Mouse (Mus musculus) kidney, postnatal 10 days (tissue): ENCODE data around the gene Atp6v1g3.

Source experiments
- DNase-seq: peaks from one replicate; pipeline ENCODE4 v3.0.0; 2021; ENCODE audit warnings: mixed read lengths

Atp6v1g3 gene

DNA sequence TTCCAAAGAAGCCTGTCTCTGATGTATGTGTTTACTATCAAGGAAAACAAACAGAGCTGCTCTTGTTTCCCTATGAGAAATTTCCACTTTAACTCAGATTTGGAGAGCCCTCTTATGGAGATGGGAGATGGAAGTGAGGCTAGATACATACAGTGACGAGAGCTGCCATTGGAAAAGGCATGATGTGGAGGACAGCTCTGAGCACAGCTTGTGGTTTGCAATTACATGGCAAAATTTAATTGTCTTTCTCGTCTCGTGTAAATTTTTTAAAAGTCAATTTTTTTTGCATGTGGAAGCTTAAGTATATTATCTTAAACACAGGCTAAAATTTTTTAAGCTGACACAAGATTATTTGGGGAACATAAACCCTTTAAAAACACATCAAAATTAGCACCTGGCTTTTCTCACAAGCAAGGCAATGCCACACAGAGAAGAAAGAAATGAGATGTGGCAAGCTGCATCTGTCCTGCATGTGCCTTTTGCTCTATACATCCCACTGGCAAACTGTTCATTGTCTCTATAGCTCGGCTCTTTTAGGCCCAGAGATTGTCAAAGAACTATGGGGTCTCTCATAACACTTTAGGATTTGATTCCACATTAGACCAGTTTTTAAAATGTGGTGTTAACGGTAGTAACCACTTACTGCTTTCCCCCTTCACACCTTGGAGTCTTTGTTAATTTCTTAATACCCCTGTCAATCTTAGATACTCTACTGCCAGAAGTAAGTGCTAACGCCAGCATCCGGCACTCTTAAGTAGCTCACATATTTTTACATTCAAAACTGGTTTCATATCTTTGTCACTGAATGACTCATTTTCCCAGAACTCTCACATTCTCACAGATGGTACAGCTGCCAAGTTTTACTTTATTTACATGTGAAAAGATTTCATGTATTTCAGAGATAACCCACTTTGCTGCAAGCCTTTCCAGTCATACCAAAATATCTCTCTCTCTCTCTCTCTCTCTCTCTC lies 16.2 kb downstream of the Atp6v1g3 start:
- DNase-seq: no peak

DNA sequence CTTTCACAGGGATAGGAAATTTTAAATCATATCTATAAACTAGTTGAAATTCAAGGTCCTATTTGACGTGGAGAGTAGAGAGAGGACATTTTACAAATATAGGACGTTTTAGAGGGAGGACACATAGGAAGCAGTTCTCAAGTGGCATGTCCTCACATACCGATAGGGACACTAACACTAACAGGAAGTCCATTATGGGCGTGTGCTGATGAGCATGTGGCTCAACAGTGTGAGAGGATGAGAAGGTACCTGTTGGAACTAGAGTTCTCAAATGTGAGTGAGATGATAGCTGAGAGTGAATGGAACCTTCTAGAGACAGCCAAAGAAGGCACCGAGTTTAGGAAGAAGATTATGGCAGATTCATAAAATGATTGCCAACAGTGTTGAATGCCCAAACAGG lies 17.9 kb downstream of the Atp6v1g3 start:
- DNase-seq: no peak

DNA sequence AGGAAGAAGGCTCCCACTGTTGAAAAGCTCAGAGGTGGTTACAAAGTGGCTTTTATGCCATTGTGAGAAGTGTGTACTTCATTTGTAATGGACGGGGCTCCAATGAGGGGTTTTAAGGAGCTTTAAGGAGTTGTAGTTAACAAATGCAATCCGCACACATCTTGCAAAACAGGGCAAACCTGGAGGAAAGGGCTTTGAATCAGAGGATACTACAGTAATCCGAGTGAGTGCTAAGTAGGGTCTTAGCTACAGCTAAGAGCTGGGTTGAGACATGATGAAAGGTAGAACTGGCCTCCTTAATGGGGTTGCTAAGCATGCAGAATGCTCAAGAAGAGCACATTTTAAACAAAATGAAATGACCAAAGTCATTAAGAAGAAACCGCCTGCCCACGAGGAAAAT lies 20.9 kb downstream of the Atp6v1g3 start:
- no peak for DNase-seq

DNA sequence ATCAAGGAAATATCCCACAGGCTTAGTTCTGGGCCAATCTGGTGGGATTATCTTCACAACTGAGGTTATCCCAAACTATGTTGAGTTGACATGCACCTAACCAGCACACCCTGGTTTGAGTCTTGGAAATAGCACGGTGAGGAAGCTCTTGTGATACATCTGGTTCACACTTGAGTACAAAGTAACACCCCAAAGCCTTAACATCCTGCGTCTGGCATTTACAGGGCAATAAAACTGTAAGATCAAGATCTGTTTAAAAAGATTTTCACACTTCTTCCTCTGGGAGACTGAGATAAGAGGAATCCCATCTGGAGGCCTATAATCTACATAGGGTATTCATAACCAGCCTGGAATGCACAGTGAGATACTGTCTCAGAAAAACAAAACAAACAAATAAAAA lies 24.6 kb downstream of the Atp6v1g3 start:
- no peak for DNase-seq

DNA sequence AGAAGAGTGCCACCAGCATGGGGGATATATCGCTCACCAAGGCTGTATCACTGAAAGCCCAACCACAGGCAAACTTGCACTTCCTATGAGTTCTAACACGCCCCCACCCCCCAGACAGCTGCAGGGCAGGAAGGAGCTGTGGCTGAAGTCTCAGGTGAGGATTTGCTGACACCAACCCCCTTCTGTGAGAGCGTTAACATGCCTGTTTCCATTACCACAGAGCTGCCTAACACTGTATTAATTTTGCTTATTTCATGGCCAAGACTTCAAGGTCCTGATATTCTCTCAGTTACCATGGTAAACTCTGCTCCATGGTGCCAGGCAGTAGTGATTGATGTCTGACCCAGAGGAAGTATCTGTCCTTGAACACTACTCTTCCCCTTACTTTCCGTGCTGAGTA lies 26.0 kb downstream of the Atp6v1g3 start:
- no peak for DNase-seq

DNA sequence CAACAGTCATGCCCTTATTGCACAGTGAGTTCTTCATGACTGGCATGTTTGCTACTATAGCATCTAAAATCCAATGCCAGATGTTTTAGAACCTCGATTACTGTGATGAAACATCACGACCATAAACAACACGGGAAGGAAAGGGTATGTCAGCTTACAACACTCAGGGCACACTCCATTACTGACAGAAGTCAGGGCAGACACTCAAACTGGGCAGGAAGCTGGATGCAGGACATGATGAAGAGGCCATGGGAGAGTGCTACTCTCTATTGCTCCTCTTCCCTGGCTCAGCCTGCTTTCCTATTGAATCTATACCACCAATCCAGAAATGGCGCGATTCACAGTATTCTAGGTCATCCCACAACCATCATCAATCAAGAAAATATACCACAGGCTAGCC lies 28.4 kb downstream of the Atp6v1g3 start:
- DNase-seq: no peak

DNA sequence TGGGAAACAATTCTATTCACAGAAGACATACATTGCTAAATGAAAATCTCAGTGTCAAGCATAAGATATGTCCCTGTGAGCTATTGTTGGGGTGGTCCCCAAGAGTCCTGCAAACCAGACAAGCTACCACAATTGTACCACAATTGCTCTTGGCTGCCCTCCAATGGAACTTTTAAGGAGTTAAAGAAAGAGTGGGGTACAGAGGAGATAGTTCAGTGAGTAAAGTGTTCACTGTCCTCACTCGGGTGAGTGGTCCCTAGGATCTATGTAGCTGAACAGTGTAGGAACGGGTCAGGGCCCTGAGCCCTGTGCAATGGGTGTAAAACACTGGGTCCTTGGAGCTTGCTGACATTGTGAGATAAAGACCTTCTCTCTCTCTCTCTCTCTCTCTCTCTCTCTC lies 29.2 kb downstream of the Atp6v1g3 start:
- DNase-seq: no peak

DNA sequence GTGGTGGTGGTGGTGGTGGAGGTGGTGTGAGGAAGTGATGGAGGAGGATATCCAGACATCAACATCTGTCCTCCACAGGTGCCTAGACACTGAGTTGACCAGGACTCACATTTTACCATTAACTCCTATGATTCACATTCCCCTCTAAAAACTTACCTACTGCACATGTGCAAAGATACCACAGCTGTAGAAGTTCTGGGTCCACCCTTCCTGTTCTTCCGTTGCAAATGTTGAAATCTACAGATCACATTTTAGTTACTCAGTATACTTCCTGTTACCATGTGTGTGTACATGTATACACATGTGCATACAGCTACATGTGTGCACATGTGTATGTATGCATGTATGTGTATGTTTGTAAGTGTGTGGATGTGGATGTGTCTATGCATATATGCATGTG lies 29.8 kb downstream of the Atp6v1g3 start:
- no peak for DNase-seq

DNA sequence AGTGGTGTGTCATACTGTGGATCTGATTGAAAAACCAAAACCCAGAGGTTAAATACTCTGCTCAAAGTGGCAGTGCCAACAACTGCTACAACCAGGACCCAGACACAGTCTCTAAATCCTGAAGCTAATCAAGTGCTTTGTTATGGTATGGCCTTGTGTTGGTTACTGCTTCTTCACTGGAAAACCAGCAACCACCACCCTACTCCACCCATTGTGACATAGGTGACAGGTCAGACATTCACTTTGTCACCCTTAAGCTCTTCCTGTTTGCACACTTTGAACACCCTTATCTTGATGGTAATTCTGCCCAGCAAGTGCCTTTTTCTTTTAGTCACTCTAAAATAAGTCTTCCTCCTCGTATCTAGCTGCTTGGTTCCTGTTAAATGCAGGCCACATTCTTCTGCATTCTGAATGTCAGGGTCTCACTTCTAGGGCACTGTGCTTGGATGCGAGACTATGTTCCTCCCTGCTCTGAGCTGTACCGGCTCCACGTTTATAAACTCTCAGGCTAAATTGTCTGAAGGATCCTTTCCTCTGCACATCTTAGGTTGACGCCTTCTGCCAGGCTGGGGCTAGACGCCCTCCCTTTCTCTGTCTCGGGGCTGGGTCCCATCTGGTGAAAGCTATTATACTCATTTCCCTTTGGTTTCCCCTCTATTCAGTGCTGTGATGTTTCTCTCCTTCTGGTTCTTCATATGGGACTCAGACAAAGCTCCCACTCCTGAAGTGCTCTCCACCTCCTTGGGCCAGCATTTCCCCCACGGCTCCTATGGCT lies 30.8 kb downstream of the Atp6v1g3 start:
- DNase-seq: no peak

DNA sequence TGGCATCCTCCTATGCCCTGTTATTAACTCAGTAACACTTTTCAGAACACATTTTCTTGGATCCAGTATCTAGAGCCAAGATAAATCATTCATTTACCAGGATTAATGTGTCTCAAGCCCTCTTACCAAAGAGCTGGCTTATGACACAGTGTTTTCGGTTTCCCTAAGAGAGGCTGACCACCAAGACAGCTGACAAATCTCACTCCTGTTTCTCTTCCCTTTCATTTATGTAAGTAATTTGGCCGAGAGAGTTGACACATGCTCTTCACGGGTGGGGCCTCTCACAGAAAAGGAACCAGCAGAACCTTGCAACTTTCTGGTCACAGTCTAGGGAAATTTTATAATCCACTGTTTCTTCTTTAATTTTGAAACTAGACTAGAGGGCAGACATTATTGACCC lies 49.1 kb downstream of the Atp6v1g3 start:
- DNase-seq: no peak

DNA sequence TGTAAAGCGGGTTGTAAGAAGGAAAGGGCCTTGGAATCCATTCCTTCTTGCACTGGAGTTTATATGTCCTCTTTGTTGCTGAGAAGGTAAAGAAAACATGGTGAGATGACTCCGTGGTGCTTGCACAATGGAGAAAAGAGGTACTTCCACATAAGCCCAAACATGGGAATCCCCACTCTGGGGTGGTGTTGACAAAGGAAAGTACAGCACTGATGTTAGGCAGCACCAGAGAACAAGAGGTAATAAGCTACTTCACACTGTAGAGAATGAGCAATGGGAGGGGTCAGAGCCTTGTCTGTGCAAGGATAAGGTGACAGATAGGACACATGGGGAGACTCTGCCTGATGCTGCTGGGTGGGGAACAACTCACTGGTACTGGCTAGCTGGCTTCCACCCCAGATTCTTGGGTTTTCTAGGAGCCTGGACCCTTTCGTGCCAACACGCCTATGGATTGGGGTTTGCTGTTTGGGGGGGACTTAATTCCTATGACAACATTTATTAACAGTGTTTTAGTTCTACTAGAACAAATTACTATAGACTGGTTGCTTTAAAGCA lies 49.6 kb downstream of the Atp6v1g3 start:
- no peak for DNase-seq

DNA sequence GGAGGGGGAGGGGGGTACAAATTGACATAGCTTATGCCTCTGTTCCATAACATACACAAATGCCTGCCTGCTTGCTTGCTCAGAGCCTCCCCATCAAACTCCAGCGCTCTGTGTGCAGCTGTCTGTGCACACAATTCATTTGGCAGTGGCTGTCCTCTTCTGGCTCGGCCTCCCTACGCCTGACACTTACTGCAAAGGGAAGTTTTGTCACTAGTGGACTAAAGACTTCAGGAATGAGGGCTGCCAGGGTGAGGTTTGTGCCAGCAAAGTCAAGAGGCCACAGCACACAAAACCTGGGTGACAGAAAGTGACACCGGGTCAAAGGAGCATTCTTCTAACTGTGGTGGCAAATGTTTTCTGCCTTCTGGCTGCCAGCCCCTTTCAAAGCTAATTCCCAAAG lies 52.6 kb downstream of the Atp6v1g3 start:
- peak; percentile 28 for DNase-seq

DNA sequence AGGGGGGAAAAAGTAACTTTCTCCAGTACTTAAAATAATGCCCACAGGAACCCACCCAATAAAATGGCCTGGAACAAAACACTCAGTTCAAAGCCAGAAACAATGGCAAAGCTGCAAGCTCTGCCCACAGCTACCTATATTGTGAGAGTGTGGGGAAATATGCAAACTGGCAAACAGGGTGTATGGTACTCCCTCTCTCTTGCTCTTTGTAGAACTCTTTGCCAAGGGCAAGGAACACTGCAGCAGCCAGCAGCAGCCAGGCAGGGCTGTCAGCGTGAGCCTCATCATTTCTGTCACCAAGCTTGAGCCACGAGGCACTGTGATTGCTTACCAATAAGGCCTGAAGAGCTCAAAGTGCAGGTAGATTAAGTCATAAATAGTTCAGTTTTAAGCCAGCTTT lies 53.0 kb downstream of the Atp6v1g3 start:
- DNase-seq: no peak

DNA sequence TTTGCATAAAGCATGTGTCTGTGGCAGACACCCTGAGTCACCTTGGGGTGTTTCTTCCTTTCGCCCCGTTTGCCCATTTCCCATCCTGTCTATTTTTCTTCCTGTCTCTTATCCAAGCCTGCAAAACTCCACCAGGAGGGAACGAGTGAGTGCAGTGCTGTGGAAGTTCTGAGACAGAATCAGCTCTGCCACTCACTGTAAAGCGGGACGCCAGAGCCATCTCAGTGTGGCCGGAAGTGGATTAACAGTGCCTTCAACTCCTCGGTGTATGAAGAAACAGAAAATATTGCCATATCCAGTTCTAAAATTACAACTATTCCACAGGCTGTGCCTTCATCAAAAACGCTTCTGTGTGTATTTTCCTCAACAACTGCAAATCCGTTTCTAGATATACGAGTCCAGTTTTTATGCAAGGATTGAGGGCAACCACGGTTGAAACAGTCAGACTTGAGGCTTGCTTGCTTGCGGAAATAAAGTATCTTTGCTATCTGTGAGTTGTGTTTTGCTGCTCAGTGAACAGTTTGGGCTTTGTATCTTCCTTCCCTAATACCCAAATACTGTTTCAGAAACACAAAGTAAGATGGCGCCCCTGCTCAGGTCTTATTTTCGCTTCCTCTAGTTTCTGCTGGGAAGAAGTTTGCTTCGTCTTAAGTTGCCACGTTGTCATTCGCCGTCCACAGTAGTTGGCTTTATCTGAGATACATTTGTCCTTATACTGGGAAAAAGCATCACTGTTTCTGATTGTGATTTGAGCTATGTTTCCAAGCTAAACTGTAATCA lies 54.1 kb downstream of the Atp6v1g3 start:
- DNase-seq: no peak

DNA sequence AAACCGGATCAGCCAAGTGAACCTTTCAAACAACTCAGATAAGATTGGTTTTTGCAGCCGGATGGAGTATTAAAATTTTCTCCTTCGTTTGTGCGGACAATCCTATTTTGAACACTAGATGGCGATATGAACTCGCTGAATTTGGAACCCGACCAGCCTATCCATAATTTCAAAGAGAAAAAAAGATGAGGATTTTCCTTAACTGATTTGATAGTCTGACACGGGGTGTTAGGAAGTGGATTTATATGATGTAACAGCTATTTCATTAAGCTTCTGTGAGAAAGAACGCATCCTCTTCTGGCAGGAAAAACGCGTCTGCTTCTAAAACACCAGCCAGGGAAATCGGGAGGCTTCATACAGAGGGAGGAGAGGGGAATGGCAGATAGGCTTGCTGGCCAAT lies 54.8 kb downstream of the Atp6v1g3 start:
- peak; percentile 24 for DNase-seq

DNA sequence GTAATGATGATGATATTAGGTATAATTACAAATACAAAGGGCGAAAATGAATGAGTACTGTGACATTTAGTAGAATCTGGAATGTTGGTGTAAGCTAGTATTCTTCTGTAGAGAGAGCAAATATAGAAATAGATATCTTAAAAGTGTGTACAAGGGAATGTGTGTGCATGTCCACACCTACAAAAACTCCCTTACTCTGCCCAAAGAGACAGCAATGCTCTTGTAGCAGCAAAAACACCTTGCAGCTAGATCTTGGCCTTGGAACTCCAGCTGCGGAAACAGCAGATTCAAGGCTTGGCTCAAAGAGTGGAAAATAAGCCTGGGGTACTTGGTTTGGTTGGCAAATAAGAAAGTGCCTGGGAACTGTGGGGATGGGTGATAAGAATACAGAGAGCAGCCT lies 57.0 kb downstream of the Atp6v1g3 start:
- no peak for DNase-seq

DNA sequence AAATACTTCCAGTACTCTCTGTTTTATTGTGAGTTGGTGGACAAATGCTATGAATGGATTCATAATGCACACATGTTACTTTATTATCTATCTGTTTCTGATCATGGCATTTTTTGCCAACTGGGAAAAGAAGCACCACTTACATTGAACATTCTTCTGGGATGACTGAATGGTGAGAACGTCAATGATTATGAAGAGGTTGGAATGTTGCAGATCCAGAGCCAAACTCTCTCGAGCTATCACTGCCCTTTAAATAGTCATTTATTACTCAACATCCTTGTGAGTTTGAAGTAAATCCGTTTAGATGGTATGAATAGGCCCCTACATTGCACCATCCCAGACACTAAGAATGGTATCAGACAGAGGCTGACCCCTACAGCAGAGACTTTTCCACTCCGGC lies 58.1 kb downstream of the Atp6v1g3 start:
- no peak for DNase-seq

DNA sequence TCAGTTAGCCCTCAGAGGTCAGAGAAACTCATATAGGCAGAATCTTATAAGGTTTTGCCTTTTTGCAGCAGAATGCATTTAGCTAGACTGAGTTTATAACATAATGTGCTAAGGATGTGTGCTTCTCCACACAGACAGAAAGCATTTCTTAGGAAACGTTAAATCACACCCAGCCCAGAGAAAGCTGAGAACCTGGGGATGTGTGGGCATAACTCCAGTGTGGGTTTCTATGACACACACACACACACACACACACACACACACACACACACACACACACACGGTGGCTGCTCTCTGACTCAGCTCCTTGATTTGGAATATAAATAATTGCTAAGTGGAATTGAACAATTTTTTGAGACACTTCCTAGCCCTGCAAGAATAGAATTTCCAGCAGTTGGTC lies 61.2 kb downstream of the Atp6v1g3 start:
- no peak for DNase-seq

DNA sequence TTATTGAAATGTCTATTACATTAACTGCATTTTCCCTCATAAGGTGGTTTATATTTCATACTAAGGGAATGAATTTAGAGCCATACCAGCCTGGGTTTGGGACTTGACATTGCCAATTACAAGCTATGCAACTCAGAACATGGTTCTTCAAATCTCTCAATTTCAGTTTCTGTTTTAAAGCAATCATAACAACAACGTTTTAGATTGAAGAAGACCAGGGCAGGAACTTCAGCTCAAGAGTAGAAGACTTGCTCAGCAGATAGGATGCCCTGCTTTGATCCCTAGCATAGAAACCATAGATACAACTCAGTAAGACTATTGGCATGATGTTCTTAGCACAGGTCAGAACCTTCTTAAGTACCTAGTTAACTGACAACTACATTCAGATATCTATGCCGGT lies 63.9 kb downstream of the Atp6v1g3 start:
- DNase-seq: no peak
